Mouse (Mus musculus) gastrocnemius, postnatal 25 days (tissue): ENCODE measurements around the gene Vmn1r44. TPM values are rescaled to one million over a fixed set of nuclear protein-coding genes. Genes with fewer than 3 reads are reported as not detected.
"Not testable (repeated sequence)": the region's sequence is repeated elsewhere in the genome, so short reads cannot be mapped to it uniquely, and the experiment has no call there.

ENCODE experiments used
- DNase-seq: peaks from one replicate; pipeline ENCODE4 v3.0.0; 2022
- long read RNA-seq, 2 experiments: library from polyadenylated mRNA; stranded (forward); transcript quantifications; one replicate each; pipeline ENCODE4 v2.0.0; 2021
- total RNA-seq, 2 experiments: library from RNA; stranded (reverse); gene quantifications; 1 replicate in 1 of 2; 2 replicates in 1 of 2; pipeline ENCODE4 v1.2.3; 2021

Gene Vmn1r44
- not detected for total RNA-seq
- long read RNA-seq, experiment 1 = 0 reads
- long read RNA-seq, experiment 2 = 0 reads

GRCm38 (mm10) chr6:89883360-89883759 is at the start of gene Vmn1r44:
Gene Vmn1r44, plus strand, starts transcription at chr6:89883660.
- no peak for DNase-seq

GRCm38 (mm10) chr6:89857552-89857951 is 25.9 kb upstream of the Vmn1r44 start:
- no peak for DNase-seq

GRCm38 (mm10) chr6:89859839-89860238 is 23.6 kb upstream of the Vmn1r44 start:
- DNase-seq = no peak

DNA sequence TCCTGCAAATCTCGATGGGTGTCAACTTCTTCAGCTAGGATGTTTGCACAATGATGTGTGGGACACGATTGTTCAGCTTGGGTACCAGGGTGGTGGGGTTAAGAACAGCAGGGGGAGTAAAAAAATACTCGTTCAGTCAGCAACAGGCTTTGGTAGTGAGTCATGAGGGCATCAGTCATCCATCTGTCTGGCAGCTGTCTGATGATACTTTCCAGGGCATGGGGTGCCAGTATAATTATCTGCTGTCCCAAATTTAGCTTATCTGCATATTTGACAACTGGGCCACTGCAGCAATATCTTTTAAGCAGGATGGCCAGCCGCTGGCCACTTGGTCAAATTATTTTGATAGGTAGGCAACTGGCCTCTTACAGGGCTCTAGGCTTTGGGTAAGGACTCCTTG is 19.7 kb upstream of the Vmn1r44 start:
- DNase-seq = no peak

- DNase-seq = no peak
These were observed 16.2 kb upstream of the Vmn1r44 start for GRCm38 (mm10) chr6:89867276-89867675.

DNA sequence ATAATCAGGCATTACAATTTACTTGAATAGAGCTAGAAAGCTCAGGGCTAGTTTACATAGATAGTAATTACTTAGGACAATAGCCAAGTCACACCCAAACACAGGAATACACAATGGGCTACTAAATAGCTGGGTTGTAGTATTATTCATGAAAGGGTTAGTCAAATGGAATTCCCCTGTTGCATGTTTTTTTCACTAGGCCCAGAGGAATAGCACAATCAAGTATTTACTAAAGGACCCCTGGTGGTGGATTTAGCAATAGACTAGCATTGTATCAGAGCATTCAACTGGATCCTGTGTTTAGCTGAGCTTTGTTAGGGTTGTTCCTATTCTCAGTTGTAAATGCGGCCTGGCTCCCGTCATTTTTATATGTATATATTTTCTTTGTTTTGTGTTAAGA is 15.5 kb upstream of the Vmn1r44 start:
- DNase-seq = no peak

DNA sequence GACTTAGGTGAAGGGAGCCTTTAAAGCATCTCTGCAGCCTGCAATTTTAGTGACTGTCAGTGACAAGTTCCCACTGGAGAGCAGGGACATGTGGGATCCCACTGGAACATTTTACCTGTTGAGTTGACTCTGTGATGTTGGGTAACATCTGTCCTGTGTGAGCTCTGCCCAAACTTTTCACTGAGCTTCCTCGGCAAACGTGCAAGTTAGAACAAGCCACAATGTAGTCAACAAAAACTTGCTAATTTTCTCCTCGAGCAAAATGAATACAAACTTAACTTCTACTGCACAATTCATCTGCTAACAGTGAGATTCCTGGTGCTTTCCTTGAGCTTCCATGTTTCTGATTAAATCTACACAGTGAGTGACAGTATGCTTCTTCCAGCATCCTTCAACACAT is 7.1 kb upstream of the Vmn1r44 start, which contains the start of the genes Vmn1r42 and Vmn1r43:
TSS of gene Vmn1r42 (minus strand) at position 101 of the 400 bp plus-strand sequence.
TSS of gene Vmn1r43 (minus strand) at position 101 of the 400 bp plus-strand sequence.
- not testable (repeated sequence) for DNase-seq

DNA sequence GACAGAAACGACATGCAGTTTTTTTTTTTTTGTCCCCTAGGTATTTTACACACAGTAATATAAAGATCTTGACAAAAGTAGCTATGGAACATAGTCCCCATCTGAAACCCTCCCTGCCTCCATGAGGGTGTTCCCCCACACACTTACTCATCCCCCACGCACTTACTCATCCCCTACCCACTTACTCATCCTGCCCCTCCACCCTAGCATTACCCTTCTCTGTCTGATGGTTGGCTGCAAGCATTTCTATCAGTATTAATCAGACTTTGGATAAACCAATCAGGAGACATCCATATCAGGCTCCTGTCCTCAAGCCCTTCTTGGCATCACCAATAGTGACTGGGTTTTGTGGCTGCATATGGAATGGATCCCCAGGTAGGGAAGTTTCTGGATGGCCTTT is 6.5 kb upstream of the Vmn1r44 start:
- DNase-seq = no peak

- DNase-seq = no peak
These were observed 2.6 kb upstream of the Vmn1r44 start for GRCm38 (mm10) chr6:89880867-89881266.

- no peak for DNase-seq
These were observed 352 bp downstream of the Vmn1r44 start for GRCm38 (mm10) chr6:89883812-89884211.

GRCm38 (mm10) chr6:89940498-89940897 is 57.0 kb downstream of the Vmn1r44 start, which contains the start of gene Vmn1r45:
Gene Vmn1r45, minus strand, starts transcription at chr6:89940598.
- DNase-seq = not testable (repeated sequence)

GRCm38 (mm10) chr6:89940926-89941325 is 57.5 kb downstream of the Vmn1r44 start:
- DNase-seq = no peak

Other genes with a start within 250 kb of the Vmn1r44 start
- 1 to 10 TPM; 4.3 to 4.7 TPM for gene Txnrd3, start 239.7 kb upstream of the Vmn1r44 start, total RNA-seq
- not detected for gene Vmn1r40, start 176.1 kb upstream of the Vmn1r44 start, total RNA-seq
- not detected for gene Vmn1r41, start 142.9 kb upstream of the Vmn1r44 start, total RNA-seq
- not detected for gene Vmn1r42, start 7.2 kb upstream of the Vmn1r44 start, total RNA-seq
- not detected for gene Vmn1r43, start 7.2 kb upstream of the Vmn1r44 start, total RNA-seq
- gene Vmn1r45, start 56.9 kb downstream of the Vmn1r44 start, total RNA-seq = not detected
- not detected for gene Vmn1r46, start 85.7 kb downstream of the Vmn1r44 start, total RNA-seq
- gene Vmn1r47, start 132.5 kb downstream of the Vmn1r44 start, total RNA-seq = not detected
- not detected for gene Vmn1r48, start 153.2 kb downstream of the Vmn1r44 start, total RNA-seq
- gene Vmn1r49, start 194.8 kb downstream of the Vmn1r44 start, total RNA-seq = not detected
- not detected for gene Vmn1r50, start 217.8 kb downstream of the Vmn1r44 start, total RNA-seq
- gene Vmn1r51, start 238.9 kb downstream of the Vmn1r44 start, total RNA-seq = not detected